Mouse (Mus musculus) thymus, adult 2 months (tissue): ENCODE results near the gene Lypla2.

Experiments used
- CTCF ChIP-seq: fragments of 200-500 bp; IDR thresholded peaks from 2 replicates; pipeline ENCODE4 v1.5.1; 2012; ENCODE audit warnings: mild to moderate bottlenecking, control low read depth, low read length, moderate library complexity, borderline replicate concordance; ENCODE audit not compliant: control insufficient read depth, poor library complexity, insufficient read depth; ENCODE audit errors: extremely low read depth
- POLR2A ChIP-seq: fragments of 200-500 bp; IDR thresholded peaks from 2 replicates; pipeline ENCODE4 v1.6.1; 2012; ENCODE audit warnings: mild to moderate bottlenecking, low read length, control low read depth, moderate library complexity; ENCODE audit not compliant: control insufficient read depth, poor library complexity, insufficient read depth; ENCODE audit errors: extremely low read depth

DNA sequence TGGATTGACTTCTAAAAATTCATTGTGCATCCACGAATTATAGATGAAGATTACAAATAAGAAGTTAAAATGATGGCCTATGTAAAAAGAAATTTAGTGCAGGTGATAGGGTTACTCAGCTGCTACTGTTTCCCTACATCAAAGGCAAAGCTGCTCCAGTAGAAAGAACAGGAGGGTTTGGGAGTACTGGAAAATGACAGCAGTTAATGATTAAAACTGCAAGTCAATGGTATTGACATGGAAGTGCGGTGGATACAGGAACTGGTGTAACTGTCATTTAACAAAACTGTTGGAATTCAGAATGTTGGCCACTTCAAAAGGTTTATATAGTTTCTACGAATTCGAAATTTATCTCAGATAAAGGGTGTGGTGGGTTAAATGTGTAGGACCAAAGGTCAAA is 22.7 kb upstream of the Lypla2 start:
- TF ChIP-seq POLR2A, result no peak
- no peak for TF ChIP-seq CTCF
